Mouse (Mus musculus) forebrain, embryonic 12.5 days (tissue): ENCODE measurements around the gene Foxp1. TPM values are rescaled to one million over a fixed set of nuclear protein-coding genes. Genes with fewer than 3 reads are reported as not detected.

ENCODE experiments used
- ATAC-seq: fragments of 200-750 bp; cut with Nextera tagmentation; 2 replicates; pipeline ENCODE4 v1.8.0; 2017; ENCODE audit warnings: moderate TSS enrichment; ENCODE audit not compliant: low FRiP score
- H3K27ac ChIP-seq: fragments of 300-500 bp; sonication (generic); 2 replicates; pipeline ENCODE4 v1.5.1; 2016; ENCODE audit warnings: mild to moderate bottlenecking
- H3K27me3 ChIP-seq: fragments of 300-500 bp; sonication (generic); 2 replicates; pipeline ENCODE4 v1.6.1; 2016; ENCODE audit warnings: mild to moderate bottlenecking
- H3K36me3 ChIP-seq: fragments of 300-500 bp; sonication (generic); replicated peaks from 2 replicates; pipeline ENCODE4 v1.6.1; 2016; ENCODE audit warnings: mild to moderate bottlenecking
- H3K4me1 ChIP-seq: fragments of 300-500 bp; sonication (generic); 2 replicates; pipeline ENCODE4 v1.6.1; 2016
- H3K4me2 ChIP-seq: fragments of 300-500 bp; sonication (generic); 2 replicates; pipeline ENCODE4 v1.6.1; 2016; ENCODE audit warnings: mild to moderate bottlenecking, moderate library complexity
- H3K4me3 ChIP-seq: fragments of 300-500 bp; sonication (generic); replicated peaks from 2 replicates; pipeline ENCODE4 v1.5.1; 2016; ENCODE audit warnings: mild to moderate bottlenecking
- H3K9ac ChIP-seq: fragments of 300-500 bp; sonication (generic); 2 replicates; pipeline ENCODE4 v1.6.1; 2016; ENCODE audit warnings: mild to moderate bottlenecking
- H3K9me3 ChIP-seq: fragments of 300-500 bp; sonication (generic); 2 replicates; pipeline ENCODE4 v1.6.1; 2016
- WGBS: fragments of 180-500 bp; shearing (Covaris S2); methylation state at CpG from one replicate; pipeline ENCODE4 v1.1.7; 2016; 5-methylcytosine and 5-hydroxymethylcytosine counted together
- polyA plus RNA-seq: library from polyadenylated mRNA; unstranded; fragments of >200 nt; fragmentation: Nextera tagmentation; extraction: Ambion mirVana; gene quantifications from 2 replicates; pipeline ENCODE4 v1.2.1, GENCODE M21; 2016

The Foxp1 gene
- polyA plus RNA-seq, 1 experiment from 2014 or later = 77.3 TPM

GRCm38 (mm10) chr6:99491979-99492544 is 30.5 kb downstream of the Foxp1 start:
- no peaks in the 10 kb centered on the region for H3K9me3 ChIP-seq
- no peak overlapping the region for H3K9ac ChIP-seq
- H3K4me3 ChIP-seq = no peak overlapping the region
- no peak overlapping the region for H3K27ac ChIP-seq
- no peaks in the 10 kb centered on the region for H3K36me3 ChIP-seq
- peaks cover 3% of the 10 kb centered on the region; the same call in 1 of the 2 replicates for H3K4me1 ChIP-seq
- WGBS = 86% methylated on average over 6 of the region's 6 CpGs
- H3K27me3 ChIP-seq = no peaks in the 10 kb centered on the region
- no peak for ATAC-seq
- no peak overlapping the region for H3K4me2 ChIP-seq

- H3K4me2 ChIP-seq = no peak overlapping the region
These were observed 31.4 kb downstream of the Foxp1 start for GRCm38 (mm10) chr6:99491146-99491545.

GRCm38 (mm10) chr6:99489900-99490648 is 32.4 kb downstream of the Foxp1 start:
- no peaks in the 10 kb centered on the region for H3K36me3 ChIP-seq
- peaks cover 16% of the 10 kb centered on the region for H3K4me1 ChIP-seq
- H3K4me3 ChIP-seq = no peak overlapping the region
- no peak overlapping the region for H3K9ac ChIP-seq
- no peak overlapping the region for H3K4me2 ChIP-seq
- H3K27me3 ChIP-seq = no peaks in the 10 kb centered on the region
- ATAC-seq = no peak
- 78% methylated on average over 8 of the region's 8 CpGs for WGBS
- H3K27ac ChIP-seq = no peak overlapping the region
- no peaks in the 10 kb centered on the region for H3K9me3 ChIP-seq

More at GRCm38 (mm10) chr6:99491146-99491545, 31.4 kb downstream of the Foxp1 start:
- H3K9ac ChIP-seq = no peak overlapping the region
- no peak overlapping the region for H3K4me3 ChIP-seq
- H3K27me3 ChIP-seq = no peaks in the 10 kb centered on the region
- no peak overlapping the region for H3K27ac ChIP-seq
- no peaks in the 10 kb centered on the region for H3K9me3 ChIP-seq
- H3K36me3 ChIP-seq = no peaks in the 10 kb centered on the region
- WGBS = 91% methylated on average over 3 of the region's 3 CpGs
- no peak for ATAC-seq
- peaks cover 5% of the 10 kb centered on the region for H3K4me1 ChIP-seq

- Histone ChIP-seq H3K27ac (no peak overlapping the region), H3K27me3 (no peaks in the 10 kb centered on the region), H3K36me3 (no peaks in the 10 kb centered on the region), H3K9ac (no peak overlapping the region), H3K9me3 (no peaks in the 10 kb centered on the region), H3K4me2 (no peak overlapping the region), H3K4me3 (no peak overlapping the region), H3K4me1 (peaks cover 22% of the 10 kb centered on the region)
- no peak for ATAC-seq
- 85% methylated on average over 10 of the region's 10 CpGs for WGBS
These were observed 33.1 kb downstream of the Foxp1 start for GRCm38 (mm10) chr6:99489423-99489822.

- Histone ChIP-seq H3K27me3 (no peaks in the 10 kb centered on the region), H3K36me3 (0 out of 2 replicates have a peak, but pooled peaks cover 3% of the 10 kb centered on the region), H3K4me3 (no peak overlapping the region), H3K9me3 (no peaks in the 10 kb centered on the region), H3K4me2 (peak overlapping the region; percentile 40), H3K4me1 (peaks cover 34% of the 10 kb centered on the region), H3K9ac (no peak overlapping the region), H3K27ac (peak overlapping the region; percentile 79)
- ATAC-seq = peak; percentile 67; the same call in 1 of the 2 replicates
- 67% methylated on average over 12 of the region's 12 CpGs for WGBS
These were observed 36.5 kb downstream of the Foxp1 start for GRCm38 (mm10) chr6:99485884-99486640.

GRCm38 (mm10) chr6:99485217-99485883 is 37.2 kb downstream of the Foxp1 start:
- H3K36me3 ChIP-seq = 0 out of 2 replicates have a peak, but pooled peaks cover 3% of the 10 kb centered on the region
- H3K9ac ChIP-seq = no peak overlapping the region
- peak overlapping the region; percentile 40 for H3K4me2 ChIP-seq
- H3K4me1 ChIP-seq = peaks cover 32% of the 10 kb centered on the region
- H3K9me3 ChIP-seq = no peaks in the 10 kb centered on the region
- peak; percentile 90 for ATAC-seq
- no peaks in the 10 kb centered on the region for H3K27me3 ChIP-seq
- H3K4me3 ChIP-seq = peak overlapping the region; percentile 9
- 28% methylated on average over 20 of the region's 20 CpGs for WGBS
- H3K27ac ChIP-seq = peak overlapping the region; percentile 79

GRCm38 (mm10) chr6:99484884-99485216 is 37.7 kb downstream of the Foxp1 start:
- H3K4me3 ChIP-seq = peak overlapping the region; percentile 9
- ATAC-seq = no peak; the same call in 1 of the 2 replicates
- H3K27me3 ChIP-seq = no peaks in the 10 kb centered on the region

GRCm38 (mm10) chr6:99484197-99484725 is 38.3 kb downstream of the Foxp1 start:
- no peak overlapping the region for H3K27ac ChIP-seq
- no peak for ATAC-seq
- H3K27me3 ChIP-seq = no peaks in the 10 kb centered on the region
- H3K4me3 ChIP-seq = no peak overlapping the region
- 91% methylated on average over 7 of the region's 7 CpGs for WGBS
- 0 out of 2 replicates have a peak, but pooled peaks cover 3% of the 10 kb centered on the region for H3K36me3 ChIP-seq
- no peak overlapping the region for H3K4me2 ChIP-seq
- no peak overlapping the region for H3K9ac ChIP-seq
- H3K9me3 ChIP-seq = no peaks in the 10 kb centered on the region
- peaks cover 30% of the 10 kb centered on the region for H3K4me1 ChIP-seq

More at GRCm38 (mm10) chr6:99484884-99485216, 37.7 kb downstream of the Foxp1 start:
- Histone ChIP-seq H3K4me1 (peaks cover 30% of the 10 kb centered on the region), H3K4me2 (peak overlapping the region; percentile 40), H3K36me3 (0 out of 2 replicates have a peak, but pooled peaks cover 3% of the 10 kb centered on the region), H3K9ac (no peak overlapping the region), H3K27ac (peak overlapping the region; percentile 79), H3K9me3 (no peaks in the 10 kb centered on the region)
- 28% methylated on average over 8 of the region's 8 CpGs for WGBS

GRCm38 (mm10) chr6:99483556-99483955 is 39.0 kb downstream of the Foxp1 start:
- ATAC-seq = no peak
- 82% methylated on average over 10 of the region's 10 CpGs for WGBS
- H3K36me3 ChIP-seq = 0 out of 2 replicates have a peak, but pooled peaks cover 3% of the 10 kb centered on the region
- no peak overlapping the region for H3K4me3 ChIP-seq
- H3K27me3 ChIP-seq = no peaks in the 10 kb centered on the region
- no peak overlapping the region for H3K9ac ChIP-seq
- H3K4me2 ChIP-seq = no peak overlapping the region
- peaks cover 30% of the 10 kb centered on the region for H3K4me1 ChIP-seq
- H3K27ac ChIP-seq = no peak overlapping the region
- no peaks in the 10 kb centered on the region for H3K9me3 ChIP-seq

- H3K4me1 ChIP-seq = peaks cover 30% of the 10 kb centered on the region
- no peak overlapping the region for H3K4me3 ChIP-seq
- no peaks in the 10 kb centered on the region for H3K27me3 ChIP-seq
- 78% methylated on average over 7 of the region's 7 CpGs for WGBS
- no peak overlapping the region for H3K4me2 ChIP-seq
- H3K9me3 ChIP-seq = no peaks in the 10 kb centered on the region
- H3K36me3 ChIP-seq = 0 out of 2 replicates have a peak, but pooled peaks cover 3% of the 10 kb centered on the region
- no peak for ATAC-seq
- H3K9ac ChIP-seq = no peak overlapping the region
- no peak overlapping the region for H3K27ac ChIP-seq
These were observed 41.0 kb downstream of the Foxp1 start for GRCm38 (mm10) chr6:99481568-99481967.

- Histone ChIP-seq H3K4me3 (no peak overlapping the region), H3K9ac (no peak overlapping the region), H3K27ac (no peak overlapping the region), H3K36me3 (0 out of 2 replicates have a peak, but pooled peaks cover 3% of the 10 kb centered on the region), H3K9me3 (no peaks in the 10 kb centered on the region), H3K27me3 (no peaks in the 10 kb centered on the region), H3K4me1 (peaks cover 8% of the 10 kb centered on the region), H3K4me2 (no peak overlapping the region)
- 88% methylated on average over 13 of the region's 13 CpGs for WGBS
- ATAC-seq = no peak
These were observed 43.5 kb downstream of the Foxp1 start for GRCm38 (mm10) chr6:99478873-99479650.
